Mouse (Mus musculus) cerebellum, adult 2 months (tissue): ENCODE data around the gene Mmp25.

Source experiments
- CTCF ChIP-seq: fragments of 200-500 bp; IDR thresholded peaks from 2 replicates; pipeline ENCODE4 v1.5.1; 2011; ENCODE audit warnings: low read depth, mild to moderate bottlenecking, control low read depth, low read length, moderate library complexity, borderline replicate concordance; ENCODE audit not compliant: insufficient read depth
- POLR2A ChIP-seq: fragments of 200-500 bp; IDR thresholded peaks from 2 replicates; pipeline ENCODE4 v1.6.1; 2011; ENCODE audit warnings: low read length, control low read depth, borderline replicate concordance; ENCODE audit not compliant: insufficient read depth

DNA sequence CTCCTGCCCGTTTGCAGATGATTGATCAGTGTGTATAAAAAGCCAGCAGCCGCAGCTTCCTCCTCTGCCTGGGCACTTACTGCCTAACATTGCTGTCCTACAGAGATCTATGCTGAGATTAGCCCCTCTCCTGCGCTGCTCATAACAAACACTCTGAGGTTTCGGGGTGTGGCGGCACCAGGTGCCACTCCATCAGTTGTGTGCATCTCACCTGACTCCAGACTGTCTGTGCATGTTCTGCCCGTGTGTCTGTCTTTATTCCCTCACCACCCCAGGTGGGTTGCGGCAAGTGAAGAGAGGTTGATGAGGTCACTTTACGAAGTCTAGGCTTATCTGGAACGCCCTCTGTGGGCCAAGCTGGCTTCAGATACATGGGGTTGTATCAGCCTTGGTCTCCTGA lies 28.0 kb downstream of the Mmp25 start:
- TF ChIP-seq POLR2A = no peak
- no peak for TF ChIP-seq CTCF
